Mouse (Mus musculus) kidney, postnatal 0 days (tissue): Measurements from ENCODE around the gene Foxp2. TPM values are rescaled to one million over a fixed set of nuclear protein-coding genes. Genes with fewer than 3 reads are reported as not detected.

ENCODE experiments used
- ATAC-seq: fragments of 200-750 bp; cut with Nextera tagmentation; replicated peaks from 2 replicates; pipeline ENCODE4 v1.8.0; 2017; ENCODE audit warnings: low read depth, moderate number of reproducible peaks, moderate TSS enrichment, moderate library complexity; ENCODE audit not compliant: low FRiP score
- DNase-seq: peaks from one replicate; pipeline ENCODE4 v3.0.0-alpha.2; 2016; ENCODE audit warnings: low spot score
- H3K27ac ChIP-seq: fragments of 300-500 bp; sonication (generic); 2 replicates; pipeline ENCODE4 v1.5.1; 2014; ENCODE audit warnings: mild to moderate bottlenecking
- H3K27me3 ChIP-seq: fragments of 300-500 bp; sonication (generic); 2 replicates; pipeline ENCODE4 v1.6.1; 2014; ENCODE audit warnings: low read length, mixed read lengths; ENCODE audit not compliant: insufficient read depth
- H3K36me3 ChIP-seq: fragments of 300-500 bp; sonication (generic); 2 replicates; pipeline ENCODE4 v1.6.1; 2014; ENCODE audit warnings: low read length, mixed read lengths; ENCODE audit not compliant: insufficient read depth
- H3K4me1 ChIP-seq: fragments of 300-500 bp; sonication (generic); replicated peaks from 2 replicates; pipeline ENCODE4 v1.6.1; 2014; ENCODE audit warnings: antibody characterized with exemption, low read length, mixed read lengths; ENCODE audit not compliant: insufficient read depth
- H3K4me2 ChIP-seq: fragments of 300-500 bp; sonication (generic); 2 replicates; pipeline ENCODE4 v1.6.1; 2014; ENCODE audit warnings: mild to moderate bottlenecking, low read length, moderate library complexity, mixed read lengths
- H3K4me3 ChIP-seq: fragments of 300-500 bp; sonication (generic); replicated peaks from 2 replicates; pipeline ENCODE4 v1.5.1; 2014; ENCODE audit warnings: low read depth, low read length
- H3K9ac ChIP-seq: fragments of 300-500 bp; sonication (generic); 2 replicates; pipeline ENCODE4 v1.6.1; 2014; ENCODE audit warnings: low read depth, low read length
- H3K9me3 ChIP-seq: fragments of 300-500 bp; sonication (generic); replicated peaks from 2 replicates; pipeline ENCODE4 v1.6.1; 2016; ENCODE audit warnings: low read length, inconsistent platforms, mixed read lengths
- CTCF ChIP-seq: IDR thresholded peaks from 2 replicates; pipeline ENCODE4 v1.5.1; 2016; ENCODE audit warnings: antibody characterized with exemption, low read depth, mild to moderate bottlenecking, moderate library complexity
- WGBS: fragments of 180-500 bp; shearing (Covaris S2); extraction: QIAGEN DNeasy Blood & Tissue Kit; methylation state at CpG from one replicate; pipeline ENCODE4 v1.1.7; 2014; 5-methylcytosine and 5-hydroxymethylcytosine counted together
- polyA plus RNA-seq: library from polyadenylated mRNA; unstranded; fragments of >200 nt; fragmentation: Nextera tagmentation; extraction: Ambion mirVana; gene quantifications from 2 replicates; pipeline ENCODE4 v1.2.1, GENCODE M21; 2015

The Foxp2 gene
- 2.4 and 2.5 TPM in 2 replicates for polyA plus RNA-seq

DNA sequence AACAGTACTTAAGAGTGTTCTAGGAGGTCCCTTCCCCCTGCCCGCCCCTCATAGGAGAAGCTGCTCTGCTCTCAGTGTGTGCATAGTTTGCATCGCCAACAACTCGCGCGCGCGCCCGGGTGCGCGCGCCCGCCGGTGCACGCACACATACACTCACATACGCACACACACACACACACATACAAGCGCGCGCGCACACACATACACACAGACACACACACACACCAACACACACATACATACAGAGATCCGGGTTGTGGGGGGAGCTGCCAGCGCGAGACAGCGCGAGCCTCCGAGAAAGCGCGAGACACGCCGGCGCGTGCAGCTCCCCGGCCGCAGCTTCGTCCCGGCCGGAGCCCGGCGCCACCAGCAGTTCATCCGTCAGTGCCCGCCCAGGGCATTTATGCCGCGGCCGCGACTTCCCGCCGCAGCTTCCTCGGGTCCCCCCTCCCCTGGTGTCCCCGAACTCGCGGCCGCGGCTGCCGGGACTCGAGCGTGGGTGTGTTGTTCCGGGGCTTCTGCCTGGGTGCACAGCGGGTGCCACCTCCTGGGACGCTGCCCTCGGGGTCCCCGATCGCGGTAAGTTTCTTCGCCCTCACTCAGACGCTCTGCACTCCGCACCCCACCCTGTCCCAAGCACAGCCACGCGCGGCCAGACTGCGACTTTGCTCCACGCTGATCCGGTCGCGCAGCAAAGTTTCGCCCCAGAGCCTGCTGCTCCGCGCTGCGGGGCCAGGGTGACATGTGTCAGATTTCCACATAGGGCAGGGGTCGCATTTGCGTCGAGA is at the start of gene Foxp2:
Gene Foxp2 (plus strand): TSS at position 167 of the 788 bp plus-strand sequence.
- H3K9me3 ChIP-seq: no peaks in the 10 kb centered on the region
- H3K27ac ChIP-seq: 0 out of 2 replicates have a peak within 1 kb of the TSS, but pooled peaks have one; percentile 8
- H3K36me3 ChIP-seq: no peaks in the 10 kb centered on the region
- ATAC-seq (peak; percentile 68), DNase-seq (peak; percentile 59)
- peaks cover 23% of the 10 kb centered on the region for H3K27me3 ChIP-seq
- under 1% methylated on average over 73 of the region's 80 CpGs for WGBS
- H3K4me2 ChIP-seq: peak within 1 kb of the TSS; percentile 94
- peaks cover 5% of the 10 kb centered on the region; the same call in 1 of the 2 replicates for H3K4me1 ChIP-seq
- TF ChIP-seq CTCF: no peak
- peak within 1 kb of the TSS; percentile 54 for H3K9ac ChIP-seq
- H3K4me3 ChIP-seq: peak within 1 kb of the TSS; percentile 54

DNA sequence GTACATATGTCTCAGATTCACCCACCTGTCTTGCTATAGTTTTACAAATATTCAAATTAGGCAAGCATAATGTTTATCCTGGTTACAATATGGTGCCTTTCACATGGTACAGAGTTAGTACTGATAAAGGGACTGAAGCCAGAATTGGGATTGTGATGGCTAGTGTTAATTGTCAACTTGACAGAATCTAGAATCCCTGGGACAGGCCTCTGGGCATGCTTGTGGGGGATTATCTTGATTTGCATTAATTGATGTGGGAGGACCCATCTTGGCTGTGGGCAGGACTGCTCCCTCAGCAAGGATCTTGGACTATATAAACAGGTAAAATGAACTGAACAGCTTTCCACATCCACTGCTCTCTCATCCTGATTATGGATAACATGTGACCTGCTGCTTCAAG is 15.9 kb upstream of the Foxp2 start:
- Histone ChIP-seq H3K36me3 (no peaks in the 10 kb centered on the region), H3K9me3 (no peaks in the 10 kb centered on the region), H3K4me3 (no peak overlapping the region), H3K9ac (no peak overlapping the region), H3K4me2 (no peak overlapping the region), H3K4me1 (no peaks in the 10 kb centered on the region), H3K27me3 (no peaks in the 10 kb centered on the region), H3K27ac (no peak overlapping the region)
- ATAC-seq: no peak
- DNase-seq: no peak
- TF ChIP-seq CTCF: no peak

DNA sequence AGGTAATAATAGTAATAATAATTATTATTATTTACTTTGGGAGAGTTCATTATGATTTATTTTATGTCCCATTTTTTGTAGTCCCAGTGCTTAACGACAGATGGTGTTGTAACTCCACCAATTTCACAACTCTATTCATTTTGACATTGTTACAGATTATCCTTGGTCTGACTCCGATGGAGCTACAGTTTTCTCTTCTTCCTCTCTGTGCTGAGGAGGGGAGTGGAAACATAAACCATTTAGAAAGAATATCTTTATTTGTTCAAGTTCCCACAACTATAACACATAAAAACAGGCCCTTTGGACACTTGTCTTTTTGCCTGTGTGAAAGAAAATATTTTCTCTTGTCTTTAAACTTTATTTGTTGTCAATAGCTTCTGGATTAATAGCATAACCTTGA is 4.1 kb upstream of the Foxp2 start:
- no peaks in the 10 kb centered on the region for H3K36me3 ChIP-seq
- 4% methylated on average over 2 of the region's 2 CpGs for WGBS
- no peak overlapping the region for H3K4me2 ChIP-seq
- ATAC-seq: no peak
- peaks cover 5% of the 10 kb centered on the region; the same call in 1 of the 2 replicates for H3K4me1 ChIP-seq
- peaks cover 26% of the 10 kb centered on the region for H3K27me3 ChIP-seq
- H3K9me3 ChIP-seq: no peaks in the 10 kb centered on the region
- no peak overlapping the region for H3K9ac ChIP-seq
- no peak overlapping the region for H3K4me3 ChIP-seq
- no peak overlapping the region for H3K27ac ChIP-seq
- peak; percentile 61 for DNase-seq
- TF ChIP-seq CTCF: peak; percentile 66

DNA sequence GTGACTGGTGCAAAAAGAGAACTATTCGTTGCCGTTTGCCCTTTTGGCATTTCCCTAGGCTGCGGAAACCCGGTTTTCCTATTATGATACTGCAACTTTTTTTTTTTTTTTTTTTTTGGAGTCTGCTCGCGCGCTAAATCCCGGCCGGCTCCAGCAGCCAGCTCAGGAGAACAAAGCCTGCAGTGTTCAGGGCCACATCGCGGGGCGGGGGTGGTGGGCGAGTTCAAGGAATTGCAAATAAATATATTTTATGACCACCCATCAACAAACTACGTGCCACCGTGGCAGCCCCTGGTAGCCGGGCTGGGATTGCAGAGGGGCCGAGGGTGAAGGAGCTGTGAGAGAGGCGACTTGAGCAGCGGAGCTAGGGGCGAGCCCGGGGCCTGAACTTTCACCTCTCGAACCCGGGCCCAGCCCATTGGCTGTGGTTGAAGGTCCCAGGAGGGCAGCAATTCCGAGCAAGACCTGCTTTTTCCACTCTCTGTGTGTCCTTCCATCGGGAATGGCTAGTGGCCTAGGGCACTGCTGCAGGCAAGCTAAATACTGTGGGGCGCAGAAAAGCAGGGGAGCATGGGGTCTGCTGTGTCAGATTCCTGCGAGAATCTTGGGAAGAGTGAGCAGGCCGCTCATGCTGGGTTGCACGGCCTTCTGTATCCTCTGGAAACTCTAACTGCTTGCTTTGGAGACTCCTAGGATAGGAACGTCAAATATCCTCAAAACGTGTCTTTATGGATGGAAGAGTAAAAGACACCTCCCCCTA is 2.9 kb upstream of the Foxp2 start:
- no peak overlapping the region for H3K9ac ChIP-seq
- no peaks in the 10 kb centered on the region for H3K36me3 ChIP-seq

DNA sequence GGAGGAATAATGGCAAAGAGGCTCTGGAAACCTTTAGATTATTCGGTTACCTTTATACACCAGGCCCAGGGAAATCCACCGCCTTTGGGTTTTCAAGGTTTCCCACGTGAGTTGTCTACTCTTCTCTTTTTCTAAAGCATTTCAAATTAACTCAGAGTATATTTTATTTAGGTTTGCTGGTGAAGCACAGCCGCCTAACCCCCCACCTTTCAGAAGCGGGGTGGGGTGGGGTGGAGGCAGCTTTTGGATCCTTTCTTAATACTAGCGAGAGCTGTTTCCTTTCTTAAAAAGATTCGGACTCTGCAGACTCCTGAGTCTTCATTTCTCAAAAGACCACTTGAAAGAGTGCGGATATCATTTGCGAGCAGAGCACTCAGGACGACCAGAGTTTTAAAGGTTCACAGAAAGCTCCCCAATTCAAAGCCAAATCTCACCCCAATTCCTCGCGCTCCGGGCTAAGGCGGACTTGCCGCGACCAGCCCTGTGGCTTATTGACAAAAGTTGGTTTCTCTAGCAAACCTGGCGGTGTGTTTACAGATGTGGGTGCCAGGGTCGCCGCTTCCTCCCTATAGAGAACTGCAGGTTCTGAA is 2.0 kb upstream of the Foxp2 start:
- ATAC-seq: no peak

More for the DNA sequence above, 2.9 kb upstream of the Foxp2 start:
- DNase-seq: no peak
- H3K4me1 ChIP-seq: peaks cover 5% of the 10 kb centered on the region; the same call in 1 of the 2 replicates
- no peaks in the 10 kb centered on the region for H3K9me3 ChIP-seq
- WGBS: 8% methylated on average over 31 of the region's 31 CpGs
- H3K27ac ChIP-seq: no peak overlapping the region
- H3K4me2 ChIP-seq: peak overlapping the region; percentile 38
- no peak for ATAC-seq
- no peak for TF ChIP-seq CTCF
- H3K4me3 ChIP-seq: 0 out of 2 replicates have a peak overlapping the region, but pooled peaks have one; percentile 1
- peaks cover 29% of the 10 kb centered on the region for H3K27me3 ChIP-seq

DNA sequence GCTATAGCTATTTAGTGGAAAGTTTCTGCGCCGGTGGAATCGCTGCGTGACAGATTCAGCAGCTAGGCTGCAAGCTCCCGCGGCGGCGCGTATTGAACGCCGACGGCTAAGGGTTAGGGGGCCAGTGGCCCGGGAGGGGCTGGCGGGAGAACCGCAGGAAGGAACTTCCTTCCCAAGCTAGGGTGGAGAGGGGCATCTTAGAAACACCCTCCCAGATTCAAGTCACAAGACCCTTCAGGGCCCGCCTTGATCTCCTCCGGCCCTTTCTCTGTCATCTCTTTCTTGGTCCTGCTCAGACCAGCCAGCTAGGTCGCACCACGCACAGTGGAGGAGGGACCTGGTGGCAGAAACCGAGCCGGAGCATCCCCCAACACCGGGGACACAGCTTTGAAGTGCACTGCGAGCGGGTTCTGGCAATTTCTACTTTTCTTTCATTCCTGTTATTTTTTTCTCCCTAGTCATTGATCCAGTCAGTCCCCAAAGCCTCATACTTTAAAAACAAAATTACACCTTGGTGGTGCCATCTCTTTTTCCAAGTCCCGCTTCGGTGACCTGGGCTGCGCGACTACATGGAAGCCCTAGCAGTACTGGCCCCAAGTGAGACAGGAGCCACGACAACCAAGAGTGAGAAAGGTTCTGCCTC is 1.1 kb upstream of the Foxp2 start:
- peak; percentile 43; the same call in 1 of the 2 replicates for ATAC-seq
- WGBS: 1% methylated on average over 29 of the region's 29 CpGs
- H3K36me3 ChIP-seq: no peaks in the 10 kb centered on the region
- H3K27ac ChIP-seq: no peak overlapping the region
- DNase-seq: peak; percentile 15
- H3K9ac ChIP-seq: 0 out of 2 replicates have a peak overlapping the region, but pooled peaks have one; percentile 6
- H3K9me3 ChIP-seq: no peaks in the 10 kb centered on the region
- TF ChIP-seq CTCF: no peak
- H3K4me1 ChIP-seq: peaks cover 5% of the 10 kb centered on the region; the same call in 1 of the 2 replicates
- H3K27me3 ChIP-seq: peaks cover 26% of the 10 kb centered on the region
- H3K4me2 ChIP-seq: peak overlapping the region; percentile 94
- H3K4me3 ChIP-seq: peak overlapping the region; percentile 54

More for the DNA sequence above, 2.0 kb upstream of the Foxp2 start:
- no peak for DNase-seq
- no peaks in the 10 kb centered on the region for H3K9me3 ChIP-seq
- H3K36me3 ChIP-seq: no peaks in the 10 kb centered on the region
- no peak overlapping the region for H3K9ac ChIP-seq
- peaks cover 5% of the 10 kb centered on the region; the same call in 1 of the 2 replicates for H3K4me1 ChIP-seq
- H3K27me3 ChIP-seq: peaks cover 29% of the 10 kb centered on the region
- no peak for TF ChIP-seq CTCF
- no peak overlapping the region for H3K4me2 ChIP-seq
- WGBS: 21% methylated on average over 19 of the region's 19 CpGs
- H3K27ac ChIP-seq: no peak overlapping the region
- H3K4me3 ChIP-seq: no peak overlapping the region
